Mouse (Mus musculus) kidney, adult 2 months (tissue): ENCODE measurements around the gene Dcbld1.

ENCODE experiments used
- CTCF ChIP-seq: fragments of 200-500 bp; conservative IDR thresholded peaks from 2 replicates; pipeline ENCODE4 v1.5.1; 2011; ENCODE audit warnings: low read depth, mild to moderate bottlenecking, control low read depth, low read length, moderate library complexity, mixed read lengths; ENCODE audit not compliant: insufficient read depth, insufficient read length
- POLR2A ChIP-seq: fragments of 200-500 bp; IDR thresholded peaks from one replicate; pipeline ENCODE4 v1.6.1; 2011; ENCODE audit warnings: low read depth, low read length, control low read depth

- no peak for TF ChIP-seq POLR2A
- no peak for TF ChIP-seq CTCF
Measured at GRCm38 (mm10) chr10:52278866-52279265, 45.4 kb downstream of the Dcbld1 start.
